Mouse (Mus musculus): ENCODE results near the gene Atp10b. TPM values are rescaled to one million over a fixed set of nuclear protein-coding genes. Genes with fewer than 3 reads are reported as not detected.
"Not testable (repeated sequence)": the region's sequence is repeated elsewhere in the genome, so short reads cannot be mapped to it uniquely, and the experiment has no call there.

The Atp10b gene
- polyA plus RNA-seq (2016; fragmentation: Nextera tagmentation; extraction: Ambion mirVana) = 0.90 and 1.0 TPM in 2 replicates

GRCm38 (mm10) chr11:43149577-43149976, at the start of gene Atp10b:
TSS of gene Atp10b (plus strand) at chr11:43149877.
- H3K27ac ChIP-seq = no peak within 1 kb of the TSS
- H3K4me2 ChIP-seq (replicated peaks) = no peak within 1 kb of the TSS
- no peak within 1 kb of the TSS for H3K4me3 ChIP-seq
- no peak for ATAC-seq (ENCODE audit: insufficient number of reproducible peaks, insufficient read depth, low FRiP score, low TSS enrichment)
- H3K9ac ChIP-seq = no peak within 1 kb of the TSS
- no peaks in the 10 kb centered on the region for H3K9me3 ChIP-seq
- no peaks in the 10 kb centered on the region for H3K36me3 ChIP-seq
- H3K27me3 ChIP-seq = no peaks in the 10 kb centered on the region
- no peaks in the 10 kb centered on the region for H3K4me1 ChIP-seq
- WGBS = 67% methylated on average over 1 of the region's 1 CpGs

GRCm38 (mm10) chr11:43101357-43101756, 48.3 kb upstream of the Atp10b start:
- Histone ChIP-seq H3K4me3 (no peak overlapping the region), H3K9ac (no peak overlapping the region), H3K36me3 (no peaks in the 10 kb centered on the region), H3K4me1 (no peaks in the 10 kb centered on the region), H3K9me3 (no peaks in the 10 kb centered on the region), H3K27ac (no peak overlapping the region), H3K27me3 (no peaks in the 10 kb centered on the region), H3K4me2 (replicated peaks) (no peak overlapping the region)
- WGBS = 69% methylated on average over 1 of the region's 1 CpGs
- ATAC-seq (ENCODE audit: insufficient number of reproducible peaks, insufficient read depth, low FRiP score, low TSS enrichment) = no peak

GRCm38 (mm10) chr11:43125908-43126477, 23.7 kb upstream of the Atp10b start:
- H3K27ac ChIP-seq = no peak overlapping the region

GRCm38 (mm10) chr11:43126573-43126972, 23.1 kb upstream of the Atp10b start:
- H3K36me3 ChIP-seq; H3K27ac ChIP-seq; H3K27me3 ChIP-seq; H3K4me1 ChIP-seq; H3K4me3 ChIP-seq; H3K9ac ChIP-seq; ATAC-seq (ENCODE audit: insufficient number of reproducible peaks, insufficient read depth, low FRiP score, low TSS enrichment); H3K4me2 ChIP-seq (replicated peaks); H3K9me3 ChIP-seq: not testable (repeated sequence)
- 85% methylated on average over 12 of the region's 12 CpGs for WGBS

More at GRCm38 (mm10) chr11:43125908-43126477, 23.7 kb upstream of the Atp10b start:
- Histone ChIP-seq H3K4me2 (replicated peaks) (no peak overlapping the region), H3K36me3 (no peaks in the 10 kb centered on the region), H3K4me3 (no peak overlapping the region), H3K9me3 (no peaks in the 10 kb centered on the region), H3K4me1 (no peaks in the 10 kb centered on the region), H3K9ac (no peak overlapping the region), H3K27me3 (no peaks in the 10 kb centered on the region)
- 80% methylated on average over 4 of the region's 4 CpGs for WGBS
- no peak for ATAC-seq (ENCODE audit: insufficient number of reproducible peaks, insufficient read depth, low FRiP score, low TSS enrichment)

- H3K36me3 ChIP-seq = no peaks in the 10 kb centered on the region
- no peaks in the 10 kb centered on the region for H3K9me3 ChIP-seq
- H3K4me2 ChIP-seq (replicated peaks) = no peak overlapping the region
- H3K27me3 ChIP-seq = no peaks in the 10 kb centered on the region
- no peak overlapping the region for H3K27ac ChIP-seq
- no peak overlapping the region for H3K4me3 ChIP-seq
- 88% methylated on average over 1 of the region's 1 CpGs for WGBS
- no peaks in the 10 kb centered on the region for H3K4me1 ChIP-seq
- no peak overlapping the region for H3K9ac ChIP-seq
- no peak for ATAC-seq (ENCODE audit: insufficient number of reproducible peaks, insufficient read depth, low FRiP score, low TSS enrichment)
Observed at GRCm38 (mm10) chr11:43141296-43141695, 8.4 kb upstream of the Atp10b start.

- Histone ChIP-seq H3K4me1 (no peaks in the 10 kb centered on the region), H3K9me3 (no peaks in the 10 kb centered on the region), H3K9ac (no peak overlapping the region), H3K27me3 (no peaks in the 10 kb centered on the region), H3K27ac (no peak overlapping the region), H3K4me2 (replicated peaks) (no peak overlapping the region), H3K4me3 (no peak overlapping the region), H3K36me3 (no peaks in the 10 kb centered on the region)
- WGBS = 82% methylated on average over 1 of the region's 1 CpGs
- no peak for ATAC-seq (ENCODE audit: insufficient number of reproducible peaks, insufficient read depth, low FRiP score, low TSS enrichment)
Observed at GRCm38 (mm10) chr11:43142811-43143210, 6.9 kb upstream of the Atp10b start.

- no peak for ATAC-seq (ENCODE audit: insufficient number of reproducible peaks, insufficient read depth, low FRiP score, low TSS enrichment)
- Histone ChIP-seq H3K4me1 (no peaks in the 10 kb centered on the region), H3K27me3 (no peaks in the 10 kb centered on the region), H3K27ac (no peak overlapping the region), H3K36me3 (no peaks in the 10 kb centered on the region), H3K9ac (no peak overlapping the region), H3K9me3 (no peaks in the 10 kb centered on the region), H3K4me2 (replicated peaks) (no peak overlapping the region), H3K4me3 (no peak overlapping the region)
- WGBS = 91% methylated on average over 1 of the region's 1 CpGs
Observed at GRCm38 (mm10) chr11:43144178-43144577, 5.5 kb upstream of the Atp10b start.

- WGBS = 64% methylated on average over 2 of the region's 2 CpGs
Observed at GRCm38 (mm10) chr11:43144882-43145281, 4.8 kb upstream of the Atp10b start.

GRCm38 (mm10) chr11:43147380-43147779, 2.3 kb upstream of the Atp10b start:
- Histone ChIP-seq H3K36me3 (no peaks in the 10 kb centered on the region), H3K4me2 (replicated peaks) (no peak overlapping the region), H3K9me3 (no peaks in the 10 kb centered on the region), H3K9ac (no peak overlapping the region), H3K4me3 (no peak overlapping the region), H3K27ac (no peak overlapping the region), H3K4me1 (no peaks in the 10 kb centered on the region), H3K27me3 (no peaks in the 10 kb centered on the region)
- no peak for ATAC-seq (ENCODE audit: insufficient number of reproducible peaks, insufficient read depth, low FRiP score, low TSS enrichment)
- 47% methylated on average over 2 of the region's 2 CpGs for WGBS

More at GRCm38 (mm10) chr11:43144882-43145281, 4.8 kb upstream of the Atp10b start:
- not testable (repeated sequence) for H3K4me1 ChIP-seq; H3K9ac ChIP-seq; H3K4me3 ChIP-seq; H3K27ac ChIP-seq; H3K36me3 ChIP-seq; ATAC-seq (ENCODE audit: insufficient number of reproducible peaks, insufficient read depth, low FRiP score, low TSS enrichment); H3K27me3 ChIP-seq; H3K9me3 ChIP-seq; H3K4me2 ChIP-seq (replicated peaks)

- Histone ChIP-seq H3K36me3 (no peaks in the 10 kb centered on the region), H3K27me3 (no peaks in the 10 kb centered on the region), H3K4me2 (replicated peaks) (no peak overlapping the region), H3K9me3 (no peaks in the 10 kb centered on the region), H3K4me3 (no peak overlapping the region), H3K27ac (no peak overlapping the region), H3K4me1 (no peaks in the 10 kb centered on the region), H3K9ac (no peak overlapping the region)
- ATAC-seq (ENCODE audit: insufficient number of reproducible peaks, insufficient read depth, low FRiP score, low TSS enrichment) = no peak
- 74% methylated on average over 1 of the region's 1 CpGs for WGBS
Observed at GRCm38 (mm10) chr11:43148341-43148740, 1.3 kb upstream of the Atp10b start.

- Histone ChIP-seq H3K9ac (no peak overlapping the region), H3K4me2 (replicated peaks) (no peak overlapping the region), H3K27ac (no peak overlapping the region), H3K36me3 (no peaks in the 10 kb centered on the region), H3K4me3 (no peak overlapping the region), H3K4me1 (no peaks in the 10 kb centered on the region), H3K27me3 (no peaks in the 10 kb centered on the region), H3K9me3 (no peaks in the 10 kb centered on the region)
- no peak for ATAC-seq (ENCODE audit: insufficient number of reproducible peaks, insufficient read depth, low FRiP score, low TSS enrichment)
- WGBS = 89% methylated on average over 1 of the region's 1 CpGs
Observed at GRCm38 (mm10) chr11:43155004-43155403, 5.3 kb downstream of the Atp10b start.

- no peak for ATAC-seq (ENCODE audit: insufficient number of reproducible peaks, insufficient read depth, low FRiP score, low TSS enrichment)
- no peak overlapping the region for H3K27ac ChIP-seq
- H3K27me3 ChIP-seq = no peaks in the 10 kb centered on the region
- no peak overlapping the region for H3K4me2 ChIP-seq (replicated peaks)
- no peak overlapping the region for H3K4me3 ChIP-seq
- no peaks in the 10 kb centered on the region for H3K4me1 ChIP-seq
- no peaks in the 10 kb centered on the region for H3K9me3 ChIP-seq
- H3K36me3 ChIP-seq = no peaks in the 10 kb centered on the region
- WGBS = 69% methylated on average over 2 of the region's 2 CpGs
- H3K9ac ChIP-seq = no peak overlapping the region
Observed at GRCm38 (mm10) chr11:43155417-43155816, 5.7 kb downstream of the Atp10b start.

Data from embryonic facial prominence, embryonic 12.5 days (tissue).